Mouse (Mus musculus): ENCODE data around the gene Speg.

DNA sequence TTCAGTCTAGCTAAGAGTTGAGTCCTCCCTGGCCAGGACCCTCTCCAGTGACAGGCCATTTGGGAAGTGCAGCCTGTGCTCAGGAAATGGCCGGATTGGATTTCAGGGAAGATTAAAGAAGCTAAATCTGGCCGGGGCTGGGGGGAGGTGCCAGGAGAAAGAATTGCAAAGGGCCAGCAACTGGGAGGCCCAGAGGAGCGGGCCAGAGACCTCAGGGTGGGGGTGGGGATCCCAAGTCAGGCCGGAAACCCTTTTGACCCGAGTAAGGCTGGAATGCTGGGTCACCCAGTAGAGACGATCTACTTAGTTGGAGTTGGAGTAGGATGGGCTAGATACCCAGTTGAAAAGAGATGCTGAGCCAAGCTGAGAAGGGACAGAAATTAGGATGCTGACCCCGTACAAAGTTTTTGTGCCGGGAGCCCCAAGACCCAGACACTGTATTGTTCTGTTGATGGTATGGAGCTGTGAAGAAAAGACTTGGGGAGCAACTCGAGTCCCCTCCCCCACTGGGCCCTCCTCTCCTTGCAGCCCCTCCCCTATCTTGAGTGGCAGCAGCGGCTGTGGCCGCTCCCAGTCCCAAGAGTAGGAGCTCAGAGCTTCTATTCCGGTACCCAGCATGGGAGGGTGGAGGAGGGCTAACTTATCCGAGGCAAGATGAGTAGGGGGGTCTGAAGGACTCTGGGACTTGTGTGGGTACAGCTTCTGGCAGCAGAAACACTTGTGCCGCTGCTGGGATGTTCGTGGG lies 30.6 kb upstream of the Speg start:
- TF ChIP-seq CTCF (IDR thresholded peaks at IDR 0.05; ENCODE audit: borderline replicate concordance, control insufficient read depth, extremely low read depth, insufficient read depth, low read length, poor library complexity) (no peak), POLR2A (IDR thresholded peaks at IDR 0.05; ENCODE audit: control insufficient read depth, extremely low read depth, insufficient read depth, low read length, poor library complexity) (no peak)
